Mouse (Mus musculus) olfactory bulb, adult 2 months (tissue): Measurements from ENCODE around the gene Stard8.

Experiments
- CTCF ChIP-seq: fragments of 200-500 bp; IDR thresholded peaks from 2 replicates; pipeline ENCODE4 v1.5.1; 2012; ENCODE audit warnings: low read depth, mild to moderate bottlenecking, low read length, moderate library complexity; ENCODE audit not compliant: insufficient read depth
- POLR2A ChIP-seq: fragments of 200-500 bp; IDR thresholded peaks from 2 replicates; pipeline ENCODE4 v1.6.1; 2012; ENCODE audit warnings: mild to moderate bottlenecking, low read depth, low read length, moderate library complexity; ENCODE audit not compliant: insufficient read depth

DNA sequence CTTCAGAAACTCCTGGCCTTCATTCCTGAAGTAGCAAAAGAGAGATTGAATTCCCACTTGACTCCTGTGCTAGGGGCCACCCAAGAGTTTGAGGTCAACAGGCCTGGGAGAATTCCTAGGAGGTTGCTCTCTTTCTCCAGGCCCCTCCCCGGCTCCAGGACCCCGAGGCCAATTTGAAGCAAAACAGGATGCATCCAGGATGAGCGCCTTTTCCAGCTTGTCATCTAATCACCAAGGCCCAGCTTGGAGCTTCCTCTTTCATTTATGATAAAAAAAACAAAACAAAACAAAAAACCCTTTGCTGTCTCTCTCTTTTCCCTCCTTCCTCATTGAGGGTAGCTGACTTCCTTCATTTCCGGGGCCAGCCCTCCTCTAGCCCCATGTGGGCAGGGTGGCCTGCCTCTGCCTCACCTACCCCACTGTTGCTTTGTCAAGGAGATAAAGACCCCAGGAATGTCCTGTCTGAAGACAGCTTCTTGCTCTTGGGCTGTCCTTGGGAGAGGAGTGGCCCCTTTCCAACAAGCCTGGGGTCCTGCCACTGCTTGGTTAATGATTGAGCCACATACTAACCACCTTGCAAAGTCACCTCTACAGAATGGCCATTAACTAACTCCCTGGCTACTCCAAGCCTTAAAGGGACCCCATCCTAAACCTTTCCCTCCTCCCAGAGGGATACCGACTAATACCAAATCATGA, 43.5 kb downstream of the Stard8 start:
- TF ChIP-seq POLR2A (no peak), CTCF (no peak)
